Mouse (Mus musculus) testis, adult 2 months (tissue): ENCODE data around the gene Dnah2. TPM values are rescaled to one million over a fixed set of nuclear protein-coding genes. Genes with fewer than 3 reads are reported as not detected.

Experiments
- H3K27ac ChIP-seq: fragments of 200-500 bp; 2 replicates; pipeline ENCODE4 v1.5.1; 2012; ENCODE audit warnings: low read depth, low read length; ENCODE audit not compliant: control insufficient read depth, insufficient read depth
- H3K27me3 ChIP-seq: fragments of 200-500 bp; 2 replicates; pipeline ENCODE4 v1.6.1; 2012; ENCODE audit warnings: mild to moderate bottlenecking, low read length, moderate library complexity; ENCODE audit not compliant: control insufficient read depth, insufficient read depth
- H3K36me3 ChIP-seq: fragments of 200-500 bp; 2 replicates; pipeline ENCODE4 v1.6.1; 2012; ENCODE audit warnings: mild to moderate bottlenecking, low read length; ENCODE audit not compliant: control insufficient read depth, insufficient read depth
- H3K4me1 ChIP-seq: fragments of 200-500 bp; 2 replicates; pipeline ENCODE4 v1.6.1; 2012; ENCODE audit warnings: low read length; ENCODE audit not compliant: control insufficient read depth, insufficient read depth
- H3K4me3 ChIP-seq: fragments of 200-500 bp; 2 replicates; pipeline ENCODE4 v1.5.1; 2012; ENCODE audit warnings: low read depth, mild to moderate bottlenecking, low read length, moderate library complexity, mixed read lengths; ENCODE audit not compliant: control insufficient read depth
- CTCF ChIP-seq: fragments of 200-500 bp; IDR thresholded peaks from 2 replicates; pipeline ENCODE4 v1.5.1; 2012; ENCODE audit warnings: low read depth, mild to moderate bottlenecking, inconsistent platforms, low read length, moderate library complexity; ENCODE audit not compliant: control insufficient read depth, insufficient read depth, insufficient replicate concordance
- POLR2A ChIP-seq: fragments of 200-500 bp; IDR thresholded peaks from 2 replicates; pipeline ENCODE4 v1.6.1; 2012; ENCODE audit warnings: low read depth, mild to moderate bottlenecking, inconsistent platforms, low read length, moderate library complexity; ENCODE audit not compliant: control insufficient read depth
- polyA plus RNA-seq: library from polyadenylated mRNA; depleted of rRNA; stranded (reverse); fragments of >200 nt; gene quantifications from 2 replicates; pipeline ENCODE4 v1.2.3, GENCODE M21; 2012

The Dnah2 gene
- polyA plus RNA-seq, 1 experiment, result 39.3 TPM

DNA sequence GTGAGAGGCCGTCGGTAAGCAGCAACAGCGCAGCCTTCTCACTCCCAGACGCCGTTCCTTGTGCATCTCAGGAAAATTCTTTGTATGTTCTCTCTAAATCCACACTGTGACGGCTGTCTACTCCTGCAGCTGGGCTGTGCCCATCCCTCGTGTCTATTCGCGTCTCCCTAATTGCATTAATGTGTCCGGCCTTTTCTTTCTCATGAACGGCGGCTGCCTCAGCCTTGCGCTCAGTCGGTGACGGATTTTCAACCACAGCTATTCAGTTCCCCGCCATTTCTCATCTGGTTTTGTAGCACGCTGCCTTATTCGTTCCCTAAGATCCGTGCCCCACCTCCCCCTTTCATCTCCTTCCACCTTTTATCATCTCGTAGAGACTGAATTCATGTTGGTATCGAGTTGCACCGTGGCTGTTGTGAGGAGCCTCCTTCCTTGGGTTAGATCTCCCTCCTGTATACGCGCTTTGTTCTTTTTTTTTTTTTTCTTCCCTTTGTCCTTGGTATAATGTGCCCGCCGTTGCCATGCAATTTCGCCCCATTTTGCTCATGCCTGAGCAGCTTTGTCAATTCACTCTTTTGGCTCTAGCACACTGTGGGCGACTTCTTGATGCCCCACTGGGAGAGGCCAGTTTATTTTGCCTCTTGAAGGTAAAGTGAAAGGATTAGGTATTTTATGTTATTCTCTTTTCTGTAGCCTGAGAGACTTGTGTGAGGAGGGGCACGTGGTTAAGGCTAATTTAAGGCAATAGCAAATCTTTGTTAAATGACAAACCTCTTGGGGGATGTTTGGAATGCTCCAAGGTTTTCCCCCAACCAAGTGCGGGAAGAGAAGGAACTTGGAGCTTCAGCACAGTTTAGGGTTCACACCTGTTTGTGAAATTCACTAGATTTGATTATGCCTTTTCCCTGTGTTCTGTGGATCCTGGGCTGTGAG lies 21.5 kb downstream of the Dnah2 start:
- no peak for TF ChIP-seq POLR2A
- no peak for TF ChIP-seq CTCF
- no peaks in the 10 kb centered on the region; the same call in 1 of the 2 replicates for H3K36me3 ChIP-seq
- H3K27ac ChIP-seq, result no peak overlapping the region
- H3K27me3 ChIP-seq, result no peaks in the 10 kb centered on the region
- no peaks in the 10 kb centered on the region for H3K4me1 ChIP-seq
- no peak overlapping the region for H3K4me3 ChIP-seq

DNA sequence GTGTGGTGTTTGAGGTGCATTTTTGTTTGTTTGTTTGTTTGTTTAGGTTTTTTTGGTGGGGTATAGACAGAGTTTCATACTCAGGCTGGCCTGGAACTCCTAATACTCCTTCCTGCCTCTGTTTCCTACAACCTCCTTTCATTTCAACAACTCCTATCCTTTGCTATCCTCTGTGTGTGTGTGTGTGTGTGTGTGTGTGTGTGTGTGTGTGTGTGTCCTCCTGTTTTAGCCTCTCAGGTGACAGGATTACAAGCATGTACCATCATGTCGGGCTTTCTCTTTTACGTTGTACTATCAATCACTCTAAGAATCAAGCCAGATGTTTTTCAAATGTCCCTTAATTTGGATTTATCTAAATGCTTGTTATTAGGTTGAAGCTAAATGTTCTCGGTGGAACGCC lies 22.3 kb downstream of the Dnah2 start:
- no peak for TF ChIP-seq POLR2A
- no peak for TF ChIP-seq CTCF
- H3K4me3 ChIP-seq, result no peak overlapping the region
- H3K4me1 ChIP-seq, result no peaks in the 10 kb centered on the region
- no peaks in the 10 kb centered on the region; the same call in 1 of the 2 replicates for H3K36me3 ChIP-seq
- no peak overlapping the region for H3K27ac ChIP-seq
- H3K27me3 ChIP-seq, result no peaks in the 10 kb centered on the region

DNA sequence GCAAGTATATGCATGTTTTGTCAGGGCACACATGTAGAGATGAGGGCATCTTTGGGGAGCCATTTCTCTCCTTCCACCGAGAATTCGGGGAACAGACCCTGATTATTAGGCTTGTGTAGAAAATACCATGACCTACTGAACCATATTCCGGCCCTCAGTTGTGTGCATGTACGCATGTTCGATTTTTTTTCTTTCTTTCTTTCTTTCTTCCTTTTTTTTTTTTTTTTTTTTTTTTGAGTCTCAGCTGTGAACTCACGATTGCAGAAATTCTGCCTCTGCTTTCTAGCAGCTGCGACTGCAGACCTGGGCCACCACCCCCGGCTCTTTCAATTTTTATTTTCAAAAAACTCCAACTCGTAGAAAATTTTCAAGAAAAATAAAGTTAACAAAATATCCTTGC lies 23.2 kb downstream of the Dnah2 start:
- TF ChIP-seq CTCF, result no peak
- no peak for TF ChIP-seq POLR2A
- Histone ChIP-seq H3K27ac (no peak overlapping the region), H3K36me3 (no peaks in the 10 kb centered on the region; the same call in 1 of the 2 replicates)

GRCm38 (mm10) chr11:69523651-69524050 lies 25.3 kb downstream of the Dnah2 start:
- no peaks in the 10 kb centered on the region for H3K27me3 ChIP-seq
- no peaks in the 10 kb centered on the region for H3K4me1 ChIP-seq
- TF ChIP-seq CTCF (no peak), POLR2A (no peak)
- no peaks in the 10 kb centered on the region; the same call in 1 of the 2 replicates for H3K36me3 ChIP-seq
- no peak overlapping the region for H3K4me3 ChIP-seq
- H3K27ac ChIP-seq, result no peak overlapping the region

More for the DNA sequence above, 23.2 kb downstream of the Dnah2 start:
- Histone ChIP-seq H3K4me1 (no peaks in the 10 kb centered on the region), H3K4me3 (no peak overlapping the region), H3K27me3 (no peaks in the 10 kb centered on the region)

GRCm38 (mm10) chr11:69521526-69522149 lies 27.3 kb downstream of the Dnah2 start:
- Histone ChIP-seq H3K27ac (no peak overlapping the region), H3K4me1 (no peaks in the 10 kb centered on the region)
- TF ChIP-seq CTCF (no peak), POLR2A (no peak)

GRCm38 (mm10) chr11:69519976-69520375 lies 28.9 kb downstream of the Dnah2 start:
- no peak overlapping the region for H3K4me3 ChIP-seq
- H3K27me3 ChIP-seq, result no peaks in the 10 kb centered on the region
- H3K27ac ChIP-seq, result no peak overlapping the region
- no peaks in the 10 kb centered on the region; the same call in 1 of the 2 replicates for H3K36me3 ChIP-seq
- no peaks in the 10 kb centered on the region for H3K4me1 ChIP-seq
- no peak for TF ChIP-seq POLR2A
- TF ChIP-seq CTCF, result no peak

More at GRCm38 (mm10) chr11:69521526-69522149, 27.3 kb downstream of the Dnah2 start:
- H3K4me3 ChIP-seq, result no peak overlapping the region
- H3K27me3 ChIP-seq, result no peaks in the 10 kb centered on the region
- H3K36me3 ChIP-seq, result no peaks in the 10 kb centered on the region; the same call in 1 of the 2 replicates

GRCm38 (mm10) chr11:69516661-69517060 lies 32.2 kb downstream of the Dnah2 start:
- Histone ChIP-seq H3K27ac (no peak overlapping the region), H3K36me3 (peaks cover 2% of the 10 kb centered on the region; the same call in 1 of the 2 replicates), H3K27me3 (no peaks in the 10 kb centered on the region), H3K4me3 (no peak overlapping the region), H3K4me1 (no peaks in the 10 kb centered on the region)
- TF ChIP-seq CTCF (no peak), POLR2A (no peak)
